In genomic region chr12:102468894-102469764, GRCm38 (mm10) we compare ENCODE assay signal across 1 mouse cellular context.
TF ChIP-seq lines count a peak whose summit lies in the region.

Golga5 (plus strand) TSS chr12:102469135.

TF ChIP-seq in CH12.LX, 34 proteins besides CTCF, POLR2A, EP300 and RAD21 (continued from another document):
- TF ChIP-seq MYC (IDR thresholded peaks at IDR 0.05; ENCODE audit: low read depth, low read length) (peak; percentile 71; the same call in 1 of the 2 replicates), UBTF (IDR thresholded peaks at IDR 0.05; ENCODE audit: low read depth, low read length) (no peak), IRF4 (IDR thresholded peaks at IDR 0.05; ENCODE audit: low read depth, low read length) (peak; percentile 12), JUN (IDR thresholded peaks at IDR 0.05; ENCODE audit: insufficient read depth, low read depth, low read length) (no peak), NELFE (IDR thresholded peaks at IDR 0.05; ENCODE audit: low read depth, low read length) (peak; percentile 82), GABPA (IDR thresholded peaks at IDR 0.05; ENCODE audit: insufficient replicate concordance, low read depth, low read length) (no peak; the same call in 1 of the 2 replicates), USF2 (conservative IDR thresholded peaks at IDR 0.05; ENCODE audit: low read depth, low read length) (no peak), TCF12 (IDR thresholded peaks at IDR 0.05; ENCODE audit: low read depth, low read length) (peak; percentile 67), E2F4 (IDR thresholded peaks at IDR 0.05; ENCODE audit: insufficient replicate concordance, low read depth, low read length) (no peak), ZMIZ1 (IDR thresholded peaks at IDR 0.05; ENCODE audit: low read depth, low read length) (peak; percentile 67), MAX (IDR thresholded peaks at IDR 0.05; ENCODE audit: low read length) (peak; percentile 96), ZKSCAN1 (IDR thresholded peaks at IDR 0.05; ENCODE audit: borderline replicate concordance, low read depth, low read length) (no peak), SIN3A (IDR thresholded peaks at IDR 0.05; ENCODE audit: low read length) (peak; percentile 97), HCFC1 (IDR thresholded peaks at IDR 0.05; ENCODE audit: low read depth, low read length) (peak; percentile 80), POLR2AphosphoS2 (IDR thresholded peaks at IDR 0.05; ENCODE audit: low read depth, low read length) (peak; percentile 48; the same call in 1 of the 2 replicates), ELF1 (IDR thresholded peaks at IDR 0.05; ENCODE audit: low read depth, low read length) (peak; percentile 94), BHLHE40 (IDR thresholded peaks at IDR 0.05; ENCODE audit: low read depth, low read length) (peak; percentile 92), MXI1 (IDR thresholded peaks at IDR 0.05; ENCODE audit: low read depth, low read length) (peak; percentile 87)
